Mouse (Mus musculus) midbrain, embryonic 16.5 days (tissue): ENCODE data around the gene Pxn. TPM values are rescaled to one million over a fixed set of nuclear protein-coding genes. Genes with fewer than 3 reads are reported as not detected.

Experiments
- ATAC-seq: fragments of 200-750 bp; cut with Nextera tagmentation; 2 replicates; pipeline ENCODE4 v1.8.0; 2017; ENCODE audit warnings: moderate TSS enrichment
- H3K27ac ChIP-seq: fragments of 300-500 bp; sonication (generic); 2 replicates; pipeline ENCODE4 v1.5.1; 2014; ENCODE audit warnings: mild to moderate bottlenecking, low read length, mixed read lengths
- H3K27me3 ChIP-seq: fragments of 300-500 bp; sonication (generic); 2 replicates; pipeline ENCODE4 v1.6.1; 2014; ENCODE audit warnings: low read depth, low read length, mixed read lengths; ENCODE audit not compliant: control insufficient read depth, insufficient read depth
- H3K36me3 ChIP-seq: fragments of 300-500 bp; sonication (generic); 2 replicates; pipeline ENCODE4 v1.6.1; 2014; ENCODE audit warnings: mild to moderate bottlenecking, low read length, moderate library complexity, mixed read lengths; ENCODE audit not compliant: control insufficient read depth, insufficient read depth
- H3K4me1 ChIP-seq: fragments of 300-500 bp; sonication (generic); 2 replicates; pipeline ENCODE4 v1.6.1; 2014; ENCODE audit warnings: mild to moderate bottlenecking, low read length, mixed read lengths; ENCODE audit not compliant: control insufficient read depth, insufficient read depth
- H3K4me2 ChIP-seq: fragments of 300-500 bp; sonication (generic); 2 replicates; pipeline ENCODE4 v1.6.1; 2014; ENCODE audit warnings: mild to moderate bottlenecking, low read length, mixed read lengths
- H3K4me3 ChIP-seq: fragments of 300-500 bp; sonication (generic); 2 replicates; pipeline ENCODE4 v1.5.1; 2014; ENCODE audit warnings: low read depth, mild to moderate bottlenecking, low read length, moderate library complexity, mixed read lengths
- H3K9ac ChIP-seq: fragments of 300-500 bp; sonication (generic); 2 replicates; pipeline ENCODE4 v1.6.1; 2014; ENCODE audit warnings: low read depth, low read length, mixed read lengths
- H3K9me3 ChIP-seq: fragments of 300-500 bp; sonication (generic); replicated peaks from 2 replicates; pipeline ENCODE4 v1.6.1; 2014; ENCODE audit warnings: mild to moderate bottlenecking, low read length, mixed read lengths; ENCODE audit not compliant: control insufficient read depth, poor library complexity, severe bottlenecking
- WGBS: fragments of 180-500 bp; shearing (Covaris S2); extraction: QIAGEN DNeasy Blood & Tissue Kit; methylation state at CpG from one replicate; pipeline ENCODE4 v1.1.7; 2014; 5-methylcytosine and 5-hydroxymethylcytosine counted together
- polyA plus RNA-seq: library from polyadenylated mRNA; unstranded; fragments of >200 nt; fragmentation: Nextera tagmentation; extraction: Ambion mirVana; gene quantifications from 2 replicates; pipeline ENCODE4 v1.2.1, GENCODE M21; 2015

Pxn gene
- polyA plus RNA-seq, 1 experiment from 2014 or later, result 18.3 TPM

DNA sequence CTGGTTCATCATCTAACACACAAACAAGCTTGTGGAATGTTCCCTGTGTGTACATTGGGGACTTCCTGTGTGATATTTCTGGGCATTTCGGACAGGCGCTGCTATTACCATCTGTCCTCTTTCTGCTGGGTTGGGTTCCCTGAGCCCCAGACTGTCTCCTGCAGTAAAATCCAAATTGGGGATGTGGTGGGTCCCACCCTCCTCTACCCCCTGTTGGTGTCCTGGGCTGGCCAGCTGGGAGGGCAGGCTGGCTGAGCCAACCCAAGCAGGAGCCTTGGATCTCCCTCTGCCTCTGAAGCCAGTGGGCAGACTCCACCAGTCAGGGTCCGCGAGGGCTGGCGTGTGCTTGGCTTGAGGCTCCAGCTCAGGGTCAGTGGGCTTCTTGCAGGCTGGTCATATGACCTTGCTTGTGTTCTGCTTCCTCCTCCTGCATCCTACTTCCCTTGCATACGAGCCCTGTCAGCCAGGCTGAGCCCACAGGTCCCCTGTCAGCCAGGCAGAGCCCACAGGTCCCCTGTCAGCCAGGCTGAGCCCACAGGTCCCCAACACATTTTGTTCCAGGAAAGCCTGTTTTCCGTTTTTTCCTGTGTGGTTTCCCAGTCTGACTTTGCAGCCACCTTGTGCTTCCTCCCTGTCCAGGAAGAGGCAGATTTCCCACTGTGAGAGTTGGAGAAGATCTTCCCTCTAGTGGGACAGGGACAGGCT is 23.4 kb downstream of the Pxn start:
- peaks cover 10% of the 10 kb centered on the region for H3K4me1 ChIP-seq
- no peaks in the 10 kb centered on the region for H3K36me3 ChIP-seq
- no peak overlapping the region for H3K4me3 ChIP-seq
- H3K9me3 ChIP-seq, result no peaks in the 10 kb centered on the region
- H3K27ac ChIP-seq, result no peak overlapping the region
- H3K4me2 ChIP-seq, result no peak overlapping the region
- ATAC-seq, result no peak
- 79% methylated on average over 7 of the region's 7 CpGs for WGBS
- H3K27me3 ChIP-seq, result no peaks in the 10 kb centered on the region
- no peak overlapping the region for H3K9ac ChIP-seq

DNA sequence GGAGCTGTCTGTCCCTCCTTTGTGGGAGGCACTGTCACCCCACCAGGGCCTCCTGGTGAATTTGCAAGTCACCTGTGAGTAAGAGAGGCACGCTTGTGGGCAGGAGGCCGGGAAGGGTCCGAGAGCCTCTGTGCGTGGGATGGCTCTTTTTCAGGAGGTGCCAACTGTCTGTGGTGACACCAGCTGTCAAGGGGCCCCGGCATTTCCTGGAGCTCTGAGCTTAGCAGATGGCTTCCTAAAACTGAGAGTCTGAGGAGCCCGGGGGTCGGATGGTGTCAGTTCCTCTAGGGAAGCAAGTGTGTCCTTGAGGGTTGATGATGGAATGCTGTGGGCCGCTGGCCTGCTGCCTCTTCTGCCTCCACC is 24.0 kb downstream of the Pxn start:
- Histone ChIP-seq H3K4me1 (peaks cover 10% of the 10 kb centered on the region), H3K27ac (no peak overlapping the region)

DNA sequence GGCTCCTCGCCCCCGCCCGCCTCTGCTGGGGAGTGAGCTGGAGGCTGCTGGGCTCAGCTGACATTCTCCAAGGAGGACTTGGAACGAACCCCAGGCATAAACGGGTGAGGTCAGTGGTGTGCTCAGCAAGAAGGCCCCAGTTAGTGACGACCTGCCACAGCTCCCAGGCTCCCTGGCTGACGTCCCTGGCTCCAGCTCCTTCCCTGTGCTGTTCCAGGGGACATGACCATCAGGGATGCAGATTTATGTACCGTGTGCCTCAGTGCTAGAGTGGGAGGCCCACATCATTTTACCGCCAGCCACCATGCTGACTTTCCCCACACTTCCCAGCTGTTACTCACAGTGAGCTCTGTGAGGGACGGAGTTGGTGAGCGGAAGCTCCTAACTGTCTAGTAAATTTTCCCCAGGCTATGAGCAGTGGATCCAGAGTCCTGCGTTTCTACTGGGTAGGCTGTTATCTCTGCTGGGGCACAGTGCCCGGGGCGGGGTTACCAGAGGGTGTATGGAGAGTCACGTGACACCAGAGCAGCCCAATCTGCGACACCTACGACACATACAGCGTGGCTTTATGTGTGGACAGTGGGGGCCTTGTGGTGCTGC is 25.3 kb downstream of the Pxn start:
- Histone ChIP-seq H3K27me3 (no peaks in the 10 kb centered on the region), H3K27ac (peak overlapping the region; percentile 9; the same call in 1 of the 2 replicates), H3K9ac (no peak overlapping the region), H3K9me3 (no peaks in the 10 kb centered on the region), H3K36me3 (no peaks in the 10 kb centered on the region), H3K4me1 (peaks cover 10% of the 10 kb centered on the region), H3K4me2 (no peak overlapping the region), H3K4me3 (no peak overlapping the region)
- peak; percentile 64 for ATAC-seq
- WGBS, result 52% methylated on average over 18 of the region's 18 CpGs

More for the DNA sequence above, 24.0 kb downstream of the Pxn start:
- Histone ChIP-seq H3K9ac (no peak overlapping the region), H3K27me3 (no peaks in the 10 kb centered on the region), H3K4me3 (no peak overlapping the region), H3K36me3 (no peaks in the 10 kb centered on the region), H3K9me3 (no peaks in the 10 kb centered on the region), H3K4me2 (no peak overlapping the region)
- ATAC-seq, result no peak
- 77% methylated on average over 8 of the region's 8 CpGs for WGBS

DNA sequence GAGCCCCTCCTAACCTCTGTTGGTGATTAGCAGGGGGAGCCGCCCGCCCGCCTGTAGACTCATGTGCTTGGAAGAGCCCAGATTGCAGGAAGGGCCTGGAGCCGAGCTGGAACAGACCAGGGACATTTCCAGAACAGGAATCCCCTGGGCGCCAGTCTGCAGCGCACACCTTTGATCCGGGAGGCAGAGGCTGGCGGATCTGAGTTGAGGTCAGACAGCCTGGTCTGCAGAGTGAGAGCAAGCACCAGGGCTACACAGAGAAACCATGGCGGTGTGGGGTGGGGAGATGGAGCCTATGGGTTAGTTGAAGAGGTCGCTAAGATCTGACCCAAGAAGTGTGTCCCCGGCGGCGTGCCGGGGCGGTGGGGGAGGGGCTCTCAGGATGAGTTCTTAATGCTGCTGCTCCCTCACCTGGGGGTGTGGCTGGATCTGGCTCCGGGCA is 27.8 kb downstream of the Pxn start:
- no peaks in the 10 kb centered on the region for H3K27me3 ChIP-seq
- no peaks in the 10 kb centered on the region for H3K36me3 ChIP-seq
- H3K9ac ChIP-seq, result no peak overlapping the region
- no peak for ATAC-seq
- H3K4me2 ChIP-seq, result no peak overlapping the region
- WGBS, result 21% methylated on average over 16 of the region's 16 CpGs
- H3K9me3 ChIP-seq, result no peaks in the 10 kb centered on the region
- peaks cover 13% of the 10 kb centered on the region for H3K4me1 ChIP-seq
- H3K27ac ChIP-seq, result no peak overlapping the region
- no peak overlapping the region for H3K4me3 ChIP-seq

DNA sequence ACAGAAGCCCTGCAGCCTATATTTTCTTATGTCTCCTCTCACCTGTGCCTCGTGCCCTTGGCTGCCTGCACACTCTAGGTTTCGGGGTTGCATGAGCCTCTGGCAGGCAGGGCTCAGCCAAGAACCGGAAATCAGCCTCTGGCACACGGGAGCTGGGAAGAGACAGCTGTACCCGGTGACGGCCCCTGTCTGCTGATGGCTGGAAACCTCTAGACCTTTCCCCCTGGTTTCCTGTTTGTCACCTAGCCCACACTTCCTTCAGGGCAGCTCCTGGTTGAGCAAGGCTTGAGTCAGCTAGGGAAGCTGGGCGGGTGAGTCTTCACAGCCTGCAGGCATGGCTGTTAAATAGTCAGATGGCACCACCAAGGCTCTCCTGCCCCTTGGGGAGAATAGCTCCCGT is 28.4 kb downstream of the Pxn start:
- no peak for ATAC-seq

DNA sequence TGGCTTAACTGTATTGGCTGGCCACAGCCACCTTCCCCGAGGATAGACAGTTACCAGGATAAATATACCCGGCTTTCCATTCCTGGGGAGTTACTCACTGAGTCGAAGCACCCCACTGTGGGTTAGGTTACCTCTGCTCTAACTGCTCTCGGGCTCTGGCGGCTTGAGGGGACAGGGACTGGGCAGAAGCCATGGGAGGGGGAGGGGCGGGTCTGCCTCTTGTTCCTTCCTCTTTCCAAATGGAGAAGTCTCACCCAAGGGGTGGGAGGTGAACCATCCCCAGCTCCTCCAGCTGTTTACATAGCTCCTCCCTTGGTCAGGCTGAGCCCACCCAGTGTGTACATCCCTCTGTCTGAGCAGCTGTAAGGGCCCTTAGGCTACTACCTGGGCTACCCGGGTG is 29.2 kb downstream of the Pxn start:
- no peak overlapping the region for H3K27ac ChIP-seq
- no peak for ATAC-seq
- WGBS, result 34% methylated on average over 7 of the region's 7 CpGs
- H3K36me3 ChIP-seq, result no peaks in the 10 kb centered on the region
- peaks cover 13% of the 10 kb centered on the region for H3K4me1 ChIP-seq
- no peak overlapping the region for H3K4me2 ChIP-seq
- H3K27me3 ChIP-seq, result no peaks in the 10 kb centered on the region
- H3K9me3 ChIP-seq, result no peaks in the 10 kb centered on the region
- H3K4me3 ChIP-seq, result no peak overlapping the region
- H3K9ac ChIP-seq, result no peak overlapping the region

More for the DNA sequence above, 28.4 kb downstream of the Pxn start:
- H3K9ac ChIP-seq, result no peak overlapping the region
- no peak overlapping the region for H3K4me2 ChIP-seq
- H3K27me3 ChIP-seq, result no peaks in the 10 kb centered on the region
- H3K4me1 ChIP-seq, result peaks cover 13% of the 10 kb centered on the region
- no peak overlapping the region for H3K27ac ChIP-seq
- 68% methylated on average over 8 of the region's 8 CpGs for WGBS
- H3K4me3 ChIP-seq, result no peak overlapping the region
- H3K9me3 ChIP-seq, result no peaks in the 10 kb centered on the region
- no peaks in the 10 kb centered on the region for H3K36me3 ChIP-seq

DNA sequence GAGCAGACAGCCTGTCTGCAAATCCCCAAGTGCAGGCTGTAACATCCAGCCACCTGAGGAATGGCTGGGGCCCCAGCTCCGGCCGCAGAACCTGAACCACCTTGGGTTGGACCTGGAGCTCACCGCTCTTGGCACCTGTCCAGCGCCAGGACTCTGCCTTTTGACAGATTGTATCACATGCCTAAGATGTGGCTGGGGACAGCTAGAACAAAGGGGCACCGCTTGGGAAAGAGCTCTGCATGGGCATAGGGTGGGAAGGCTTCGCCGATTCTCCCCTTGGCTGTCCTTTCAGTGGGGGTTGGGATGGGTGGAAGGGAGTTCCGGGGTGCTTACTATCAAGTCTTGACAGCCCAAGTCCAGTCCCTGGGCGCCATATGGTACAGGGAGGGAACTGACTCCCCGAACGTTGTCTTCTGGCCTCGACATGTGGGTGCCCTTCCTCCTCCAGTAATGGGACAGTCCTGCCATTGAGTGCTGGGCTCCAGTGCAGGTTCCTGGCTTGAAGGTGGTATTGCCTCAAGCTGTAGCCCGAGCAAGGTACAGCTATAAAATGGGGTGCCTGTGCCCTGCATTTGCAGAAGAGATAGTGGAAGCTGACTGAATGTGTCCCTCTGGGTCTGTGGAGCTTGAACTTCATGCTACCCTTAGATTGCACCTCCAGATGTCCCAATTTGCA is 31.7 kb downstream of the Pxn start:
- no peaks in the 10 kb centered on the region for H3K27me3 ChIP-seq
- H3K4me1 ChIP-seq, result peaks cover 7% of the 10 kb centered on the region; the same call in 1 of the 2 replicates
- H3K9ac ChIP-seq, result no peak overlapping the region
- H3K9me3 ChIP-seq, result no peaks in the 10 kb centered on the region
- H3K4me2 ChIP-seq, result no peak overlapping the region
- no peaks in the 10 kb centered on the region for H3K36me3 ChIP-seq
- H3K4me3 ChIP-seq, result no peak overlapping the region
- WGBS, result 74% methylated on average over 13 of the region's 13 CpGs
- H3K27ac ChIP-seq, result no peak overlapping the region
- ATAC-seq, result peak; percentile 41; the same call in 1 of the 2 replicates

DNA sequence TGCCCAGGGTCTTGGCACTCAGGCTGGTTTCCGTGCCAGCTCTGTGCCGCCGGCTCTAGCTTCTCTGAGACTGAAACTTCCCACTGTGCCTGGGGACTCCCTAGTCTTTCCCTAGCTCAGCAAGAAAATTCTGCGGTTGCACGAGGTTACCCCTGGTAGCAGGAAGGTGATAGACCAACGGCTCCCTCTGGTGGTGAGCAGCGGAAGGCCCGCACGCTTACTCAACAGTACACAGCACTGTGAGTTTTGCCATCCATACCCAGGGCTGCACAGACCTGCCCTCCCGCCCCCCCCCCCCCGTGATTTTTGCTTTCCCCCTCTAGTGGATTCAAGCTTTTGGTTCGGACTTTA is 32.2 kb downstream of the Pxn start:
- H3K9me3 ChIP-seq, result no peaks in the 10 kb centered on the region
- no peak overlapping the region for H3K27ac ChIP-seq
- H3K4me2 ChIP-seq, result no peak overlapping the region
- H3K4me1 ChIP-seq, result peaks cover 7% of the 10 kb centered on the region; the same call in 1 of the 2 replicates
- H3K27me3 ChIP-seq, result no peaks in the 10 kb centered on the region
- H3K36me3 ChIP-seq, result no peaks in the 10 kb centered on the region
- ATAC-seq, result peak; percentile 80
- H3K9ac ChIP-seq, result no peak overlapping the region
- H3K4me3 ChIP-seq, result no peak overlapping the region
- WGBS, result 1% methylated on average over 12 of the region's 12 CpGs
